Mouse (Mus musculus) gastrocnemius, adult 8-10 months (tissue): ENCODE measurements at regions not wholly inside any gene's neighbourhood (a gene's known extent, or its start where the extent isn't known, plus 50 kb on each side); places are given as distances from the start of the nearest gene placed in this dataset.

ENCODE experiments used
- DNase-seq, 2 experiments: peaks; one replicate each; pipeline ENCODE4 v3.0.0; 2022; ENCODE audit warnings: low spot score in 2 of 2

- no peak for DNase-seq
Measured at GRCm38 (mm10) chr3:147853346-147853745, 1001.2 kb downstream of the Ttll7 start.

DNA sequence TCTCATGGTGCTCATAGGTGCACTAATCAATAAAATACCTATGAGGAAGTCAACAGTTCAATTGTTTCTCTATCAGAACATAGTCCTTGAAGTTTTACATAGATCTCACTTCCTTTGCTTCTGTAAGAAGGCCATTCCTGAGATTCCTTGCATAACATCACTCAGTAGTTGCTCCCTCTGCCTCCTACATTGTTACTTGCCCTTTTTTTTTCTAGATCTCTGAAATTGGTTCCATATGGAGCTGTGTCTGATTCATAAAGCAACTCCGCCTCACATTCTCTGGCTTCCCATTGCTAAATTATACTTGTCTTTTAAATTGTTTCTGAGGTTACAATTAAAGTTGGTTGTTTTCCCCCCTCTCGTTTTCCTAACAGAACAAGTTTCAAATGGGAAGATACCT is 1000.7 kb downstream of the Ttll7 start:
- no peak for DNase-seq

DNA sequence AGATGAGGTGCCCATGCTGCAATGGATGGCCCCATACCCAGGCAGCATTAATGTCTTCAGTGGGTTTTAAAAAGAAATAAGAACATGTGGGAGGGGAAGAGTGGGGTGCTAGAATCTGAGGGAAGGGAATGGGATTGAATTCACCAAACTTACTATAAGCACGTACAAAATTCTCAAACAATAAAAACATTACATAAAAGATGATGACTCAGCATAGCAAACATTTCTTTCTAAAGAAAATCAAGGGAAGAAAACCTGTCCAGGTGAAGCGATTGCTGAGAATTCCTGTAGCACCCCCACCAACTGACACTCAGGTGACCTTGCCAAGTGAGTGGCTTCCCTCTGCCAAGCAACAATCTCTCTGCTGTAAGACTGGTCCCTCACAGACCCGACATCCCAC is 989.2 kb downstream of the Ttll7 start:
- DNase-seq = no peak

DNA sequence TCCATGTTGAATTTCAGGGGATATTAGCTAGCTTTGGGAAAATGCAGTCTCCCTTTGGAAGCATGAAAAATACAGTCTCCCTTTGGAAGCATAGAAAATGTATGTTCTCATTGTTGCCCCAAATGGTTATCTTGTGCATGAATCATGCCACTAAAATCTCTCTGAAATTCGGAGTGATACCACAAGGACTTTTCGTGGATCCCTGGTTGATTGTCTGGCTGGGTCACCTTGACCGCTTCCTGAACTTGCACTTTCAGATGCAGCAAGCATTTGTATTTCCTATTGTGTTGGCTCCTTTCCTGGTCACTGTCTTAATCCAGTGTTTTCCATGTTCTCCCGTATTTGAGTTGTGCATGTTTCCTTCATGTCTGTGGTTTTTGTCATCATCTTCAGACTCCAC is 986.6 kb downstream of the Ttll7 start:
- no peak for DNase-seq

DNA sequence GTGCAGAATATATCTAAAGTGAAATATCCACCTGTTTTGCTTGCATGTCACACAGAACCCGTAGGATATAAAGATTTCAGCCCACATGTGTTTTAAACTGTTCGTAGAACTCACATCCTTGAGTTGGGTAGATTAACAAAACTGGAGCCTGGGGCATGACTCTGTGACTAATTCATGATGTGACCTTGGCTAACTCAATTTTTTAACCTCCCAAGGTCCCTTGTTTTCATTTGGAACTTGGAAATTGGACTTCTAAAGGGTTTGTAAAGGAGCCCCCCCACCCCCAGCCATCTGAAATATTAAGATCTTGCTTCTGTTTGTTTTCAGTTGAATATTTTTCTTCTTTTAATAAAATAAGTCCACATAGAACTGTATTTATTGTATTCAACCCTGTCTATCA is 983.5 kb downstream of the Ttll7 start:
- DNase-seq = no peak

- no peak for DNase-seq
Measured at GRCm38 (mm10) chr3:147825337-147825736, 973.2 kb downstream of the Ttll7 start.

DNA sequence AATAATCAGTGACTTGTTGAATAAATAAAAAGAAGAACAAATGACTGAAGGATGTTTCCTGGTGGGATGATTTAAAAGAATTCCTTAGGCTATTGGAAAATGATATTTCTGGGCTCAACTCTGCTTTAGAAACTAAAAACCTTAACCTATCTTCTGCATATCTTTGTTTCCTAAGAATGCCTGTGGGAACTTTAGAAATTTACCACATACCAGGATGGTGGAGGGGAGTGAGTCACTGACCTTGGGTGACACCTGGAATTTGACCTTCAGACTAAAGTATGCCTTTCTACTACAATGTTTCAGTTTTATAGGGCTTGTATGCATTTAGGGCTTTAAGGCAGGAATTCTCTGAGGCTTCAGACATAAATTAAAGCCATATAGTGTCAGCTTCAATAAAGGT is 972.3 kb downstream of the Ttll7 start:
- no peak for DNase-seq

GRCm38 (mm10) chr3:147814080-147814650 is 962.0 kb downstream of the Ttll7 start:
- DNase-seq = no peak

- DNase-seq = no peak
Measured at GRCm38 (mm10) chr3:147802546-147802945, 950.4 kb downstream of the Ttll7 start.

- no peak for DNase-seq
Measured at GRCm38 (mm10) chr3:147796524-147796923, 944.4 kb downstream of the Ttll7 start.

- no peak for DNase-seq
Measured at GRCm38 (mm10) chr3:147795116-147795515, 942.9 kb downstream of the Ttll7 start.

- DNase-seq = no peak
Measured at GRCm38 (mm10) chr3:147786555-147786954, 934.4 kb downstream of the Ttll7 start.

DNA sequence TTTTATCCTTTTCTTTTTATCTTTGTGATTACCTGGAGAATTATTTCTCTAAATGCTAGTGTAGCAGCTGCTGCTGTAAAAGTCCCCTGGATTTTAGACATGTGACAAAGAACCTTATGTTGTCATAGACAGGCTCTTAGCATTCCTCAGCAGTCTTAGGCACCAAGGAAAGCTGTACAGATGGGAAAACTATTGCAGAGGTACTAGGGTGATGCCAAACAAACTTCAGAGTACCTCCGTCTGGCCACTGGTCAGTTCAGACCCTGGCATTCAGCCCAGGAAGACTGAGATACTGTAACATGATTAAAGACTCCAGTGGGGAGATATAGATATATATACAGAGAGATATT is 898.6 kb downstream of the Ttll7 start:
- DNase-seq = no peak

GRCm38 (mm10) chr3:147749939-147750841 is 898.0 kb downstream of the Ttll7 start:
- no peak for DNase-seq

DNA sequence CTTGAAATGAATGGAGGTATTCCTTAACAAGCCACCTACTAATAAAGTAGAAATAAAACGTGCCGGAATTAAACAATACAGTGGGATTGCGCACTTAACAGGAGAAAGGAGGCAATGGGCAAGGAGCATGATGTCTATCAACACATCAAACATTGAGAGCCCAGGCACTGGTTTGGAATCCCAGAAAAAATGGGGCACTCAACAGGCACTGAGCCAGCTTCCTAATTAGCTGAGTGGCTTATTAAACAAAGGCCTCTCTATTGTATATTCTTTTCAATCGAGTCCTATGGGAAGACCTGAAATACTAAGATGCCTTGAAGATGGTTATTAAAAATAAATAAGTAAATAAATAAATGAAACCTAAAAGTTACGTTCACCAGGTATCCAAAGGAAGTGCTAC is 897.3 kb downstream of the Ttll7 start:
- DNase-seq = no peak

GRCm38 (mm10) chr3:147736673-147737439 is 884.7 kb downstream of the Ttll7 start:
- no peak for DNase-seq

DNA sequence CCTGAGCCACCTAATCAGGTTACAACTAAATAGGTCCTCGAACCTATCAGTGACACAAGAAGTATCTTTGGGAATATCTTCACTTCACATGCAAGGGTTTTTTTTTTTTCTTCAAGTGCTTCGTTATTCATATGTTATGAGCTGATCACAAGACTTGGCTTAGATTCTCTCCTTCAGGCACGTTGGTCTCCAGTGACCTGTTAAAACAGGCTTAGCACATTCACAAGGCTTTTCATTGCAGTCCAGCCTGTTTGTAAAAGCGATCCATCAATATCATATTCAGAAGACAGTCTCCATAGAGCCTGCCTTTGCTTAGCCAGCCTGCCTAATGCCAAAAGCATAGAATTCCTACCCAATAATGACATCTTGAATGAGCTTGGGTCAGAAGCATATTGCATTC is 864.2 kb downstream of the Ttll7 start:
- DNase-seq = no peak

GRCm38 (mm10) chr3:147707401-147707801 is 855.2 kb downstream of the Ttll7 start:
- DNase-seq = no peak

DNA sequence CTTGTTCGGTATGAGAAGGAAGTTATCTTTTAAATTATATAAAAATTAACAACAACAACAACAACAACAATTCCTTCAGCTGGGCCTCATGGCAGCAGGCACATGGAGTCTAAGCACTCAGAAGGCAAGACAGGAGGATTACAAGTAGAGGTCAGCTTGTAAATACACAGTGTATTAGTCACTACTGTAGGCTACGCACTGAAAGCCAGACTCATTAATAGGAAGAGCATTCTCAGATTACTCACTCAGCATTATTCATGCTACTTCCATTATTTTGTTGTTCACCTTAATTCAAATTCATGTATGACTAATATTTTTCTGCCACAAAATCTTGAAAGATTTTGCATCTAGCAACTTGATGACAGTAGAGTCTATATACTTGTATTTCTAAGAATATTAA is 831.6 kb downstream of the Ttll7 start:
- DNase-seq = no peak

- no peak for DNase-seq
Measured at GRCm38 (mm10) chr3:147680299-147680698, 828.1 kb downstream of the Ttll7 start.

DNA sequence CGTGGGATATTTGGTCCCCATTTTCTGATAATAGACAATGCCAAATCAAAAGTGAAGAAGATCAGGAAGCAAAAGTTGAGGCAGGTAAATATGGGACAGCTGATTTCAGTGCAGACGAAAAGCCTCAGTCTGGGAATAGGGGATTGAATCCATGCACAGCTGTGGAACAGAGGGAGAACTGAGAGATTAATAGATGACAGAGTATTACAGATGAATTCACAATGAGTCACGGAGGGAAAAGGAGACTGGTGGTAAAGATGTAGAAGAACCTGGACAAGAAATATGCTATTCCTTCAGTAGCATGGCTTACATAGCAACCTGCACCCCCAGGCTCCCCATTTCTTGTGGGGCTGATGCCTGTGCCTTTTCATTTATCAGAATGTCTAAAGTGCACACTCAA is 810.4 kb downstream of the Ttll7 start:
- DNase-seq = no peak

- no peak for DNase-seq
Measured at GRCm38 (mm10) chr3:147652849-147653248, 800.7 kb downstream of the Ttll7 start.
